Mouse (Mus musculus) midbrain, embryonic 11.5 days (tissue): ENCODE data around the gene Olfr30. TPM values are rescaled to one million over a fixed set of nuclear protein-coding genes. Genes with fewer than 3 reads are reported as not detected.

Experiments used
- ATAC-seq: fragments of 200-750 bp; cut with Nextera tagmentation; 2 replicates; pipeline ENCODE4 v1.8.0; 2017; ENCODE audit warnings: moderate TSS enrichment, moderate library complexity; ENCODE audit not compliant: low FRiP score
- DNase-seq: peaks from one replicate; pipeline ENCODE4 v3.0.0; 2015; ENCODE audit warnings: low spot score; ENCODE audit errors: missing footprints
- H3K27ac ChIP-seq: fragments of 300-500 bp; sonication (generic); 2 replicates; pipeline ENCODE4 v1.5.1; 2014; ENCODE audit warnings: low read depth, low read length
- H3K27me3 ChIP-seq: fragments of 300-500 bp; sonication (generic); 2 replicates; pipeline ENCODE4 v1.6.1; 2014; ENCODE audit warnings: mild to moderate bottlenecking, low read length, moderate library complexity, mixed read lengths; ENCODE audit not compliant: control insufficient read depth, insufficient read depth
- H3K36me3 ChIP-seq: fragments of 300-500 bp; sonication (generic); 2 replicates; pipeline ENCODE4 v1.6.1; 2014; ENCODE audit warnings: mild to moderate bottlenecking, low read length, moderate library complexity, mixed read lengths; ENCODE audit not compliant: control insufficient read depth, insufficient read depth
- H3K4me1 ChIP-seq: fragments of 300-500 bp; sonication (generic); 2 replicates; pipeline ENCODE4 v1.6.1; 2014; ENCODE audit warnings: low read length; ENCODE audit not compliant: control insufficient read depth, insufficient read depth
- H3K4me2 ChIP-seq: fragments of 300-500 bp; sonication (generic); 2 replicates; pipeline ENCODE4 v1.6.1; 2014; ENCODE audit warnings: mild to moderate bottlenecking, moderate library complexity
- H3K4me3 ChIP-seq: fragments of 300-500 bp; sonication (generic); 2 replicates; pipeline ENCODE4 v1.5.1; 2014; ENCODE audit warnings: low read depth, low read length
- H3K9ac ChIP-seq: fragments of 300-500 bp; sonication (generic); 2 replicates; pipeline ENCODE4 v1.6.1; 2014; ENCODE audit warnings: low read length
- H3K9me3 ChIP-seq: fragments of 300-500 bp; sonication (generic); 2 replicates; pipeline ENCODE4 v1.6.1; 2016; ENCODE audit warnings: low read length; ENCODE audit not compliant: control insufficient read depth
- WGBS: fragments of 180-500 bp; shearing (Covaris S2); extraction: QIAGEN DNeasy Blood & Tissue Kit; methylation state at CpG from one replicate; pipeline ENCODE4 v1.1.7; 2014; 5-methylcytosine and 5-hydroxymethylcytosine counted together
- polyA plus RNA-seq: library from polyadenylated mRNA; unstranded; fragments of >200 nt; fragmentation: Nextera tagmentation; extraction: Ambion mirVana; gene quantifications from 2 replicates; pipeline ENCODE4 v1.2.1, GENCODE M21; 2014

Olfr30 gene
- polyA plus RNA-seq, 1 experiment from 2014 or later = not detected

- ATAC-seq = no peak
- WGBS = 86% methylated on average over 1 of the region's 1 CpGs
Measured at GRCm38 (mm10) chr11:58420815-58421214, 41.3 kb downstream of the Olfr30 start, which contains the start of gene 1810065E05Rik. Gene 1810065E05Rik, plus strand, starts transcription at chr11:58421111.

GRCm38 (mm10) chr11:58418336-58418735, 43.7 kb downstream of the Olfr30 start:
- H3K9ac ChIP-seq = no peak overlapping the region
- H3K27me3 ChIP-seq = no peaks in the 10 kb centered on the region
- no peaks in the 10 kb centered on the region for H3K4me1 ChIP-seq
- ATAC-seq = no peak
- H3K4me2 ChIP-seq = no peak overlapping the region
- H3K4me3 ChIP-seq = no peak overlapping the region
- no peaks in the 10 kb centered on the region for H3K36me3 ChIP-seq
- DNase-seq = no peak
- WGBS = 84% methylated on average over 3 of the region's 3 CpGs
- no peaks in the 10 kb centered on the region for H3K9me3 ChIP-seq
- H3K27ac ChIP-seq = no peak overlapping the region

More at GRCm38 (mm10) chr11:58420815-58421214, 41.3 kb downstream of the Olfr30 start, which contains the start of gene 1810065E05Rik:
- Histone ChIP-seq H3K4me1 (no peaks in the 10 kb centered on the region), H3K27ac (no peak within 1 kb of the TSS), H3K9ac (no peak within 1 kb of the TSS), H3K4me3 (no peak within 1 kb of the TSS), H3K9me3 (no peaks in the 10 kb centered on the region), H3K36me3 (no peaks in the 10 kb centered on the region), H3K4me2 (no peak within 1 kb of the TSS), H3K27me3 (no peaks in the 10 kb centered on the region)
- no peak for DNase-seq

- WGBS = 88% methylated on average over 3 of the region's 3 CpGs
- DNase-seq = no peak
- ATAC-seq = no peak
- no peaks in the 10 kb centered on the region for H3K27me3 ChIP-seq
- H3K9ac ChIP-seq = no peak overlapping the region
- H3K4me3 ChIP-seq = no peak overlapping the region
- H3K4me2 ChIP-seq = no peak overlapping the region
- H3K36me3 ChIP-seq = no peaks in the 10 kb centered on the region
- H3K27ac ChIP-seq = no peak overlapping the region
- no peaks in the 10 kb centered on the region for H3K9me3 ChIP-seq
- no peaks in the 10 kb centered on the region for H3K4me1 ChIP-seq
Measured at GRCm38 (mm10) chr11:58408066-58408465, 54.0 kb downstream of the Olfr30 start.

Other genes with a start within 250 kb of the Olfr30 start
- gene 4930438A08Rik, start 187.5 kb downstream of the Olfr30 start, polyA plus RNA-seq = not detected in 2 replicates
- 13.2 and 13.4 TPM in 2 replicates for gene Zfp692, start 155.2 kb downstream of the Olfr30 start, polyA plus RNA-seq
- 22.8 and 22.9 TPM in 2 replicates for gene Zfp672, start 131.9 kb downstream of the Olfr30 start, polyA plus RNA-seq
- gene Sh3bp5l, start 131.5 kb downstream of the Olfr30 start, polyA plus RNA-seq = 26.8 and 34.2 TPM in 2 replicates
- not detected in 2 replicates for gene Lypd8, start 83.2 kb downstream of the Olfr30 start, polyA plus RNA-seq
- not detected in 2 replicates for gene 1810065E05Rik, start 41.2 kb downstream of the Olfr30 start, polyA plus RNA-seq
- not detected in 2 replicates for gene Gm12253, start 29.7 kb downstream of the Olfr30 start, polyA plus RNA-seq
- not detected in 2 replicates for gene Lypd9, start 9.3 kb downstream of the Olfr30 start, polyA plus RNA-seq
- gene Olfr332, start 30.3 kb upstream of the Olfr30 start, polyA plus RNA-seq = not detected in 2 replicates
- not detected in 2 replicates for gene Olfr331, start 40.3 kb upstream of the Olfr30 start, polyA plus RNA-seq
- gene Olfr330, start 72.6 kb upstream of the Olfr30 start, polyA plus RNA-seq = not detected in 2 replicates
- not detected in 2 replicates for gene Olfr329-ps, start 84.2 kb upstream of the Olfr30 start, polyA plus RNA-seq
- gene Olfr328, start 93.4 kb upstream of the Olfr30 start, polyA plus RNA-seq = 0.04 TPM in 1 of 2 replicates, not detected in the other
- gene Olfr224, start 108.3 kb upstream of the Olfr30 start, polyA plus RNA-seq = not detected in 2 replicates
- gene Olfr325, start 115.5 kb upstream of the Olfr30 start, polyA plus RNA-seq = not detected in 2 replicates
- not detected in 2 replicates for gene Olfr324, start 132.8 kb upstream of the Olfr30 start, polyA plus RNA-seq
- gene 2210407C18Rik, start 153.8 kb upstream of the Olfr30 start, polyA plus RNA-seq = not detected in 2 replicates
- gene Olfr323, start 168.2 kb upstream of the Olfr30 start, polyA plus RNA-seq = not detected in 2 replicates
- gene Trim58, start 178.2 kb upstream of the Olfr30 start, polyA plus RNA-seq = 0.10 and 0.63 TPM in 2 replicates
- gene Olfr322, start 196.5 kb upstream of the Olfr30 start, polyA plus RNA-seq = 0.07 TPM in 1 of 2 replicates, not detected in the other
- gene Olfr320, start 218.8 kb upstream of the Olfr30 start, polyA plus RNA-seq = not detected in 2 replicates
- gene Olfr319, start 236.9 kb upstream of the Olfr30 start, polyA plus RNA-seq = not detected in 2 replicates